Mouse (Mus musculus) lung, embryonic 14.5 days (tissue): ENCODE measurements around the gene Prkcb. TPM values are rescaled to one million over a fixed set of nuclear protein-coding genes. Genes with fewer than 3 reads are reported as not detected.
A peak's percentile ranks its signal among the peaks of the same experiment; 100 is the strongest.

ENCODE experiments used
- ATAC-seq: fragments of 200-750 bp; cut with Nextera tagmentation; 2 replicates; pipeline ENCODE4 v1.8.0; 2017; ENCODE audit warnings: mild to moderate bottlenecking, moderate TSS enrichment, moderate library complexity; ENCODE audit not compliant: insufficient read depth
- DNase-seq: peaks from one replicate; pipeline ENCODE4 v3.0.0-alpha.2; 2015
- H3K27ac ChIP-seq: fragments of 300-500 bp; sonication (generic); 2 replicates; pipeline ENCODE4 v1.5.1; 2014; ENCODE audit warnings: low read depth, mild to moderate bottlenecking, moderate library complexity
- H3K27me3 ChIP-seq: fragments of 300-500 bp; sonication (generic); 2 replicates; pipeline ENCODE4 v1.6.1; 2014; ENCODE audit warnings: low read length, control low read depth; ENCODE audit not compliant: insufficient read depth
- H3K36me3 ChIP-seq: fragments of 300-500 bp; sonication (generic); 2 replicates; pipeline ENCODE4 v1.6.1; 2014; ENCODE audit warnings: control low read depth; ENCODE audit not compliant: insufficient read depth
- H3K4me1 ChIP-seq: fragments of 300-500 bp; sonication (generic); 2 replicates; pipeline ENCODE4 v1.6.1; 2014; ENCODE audit warnings: antibody characterized with exemption, control low read depth; ENCODE audit not compliant: insufficient read depth
- H3K4me2 ChIP-seq: fragments of 300-500 bp; sonication (generic); 2 replicates; pipeline ENCODE4 v1.6.1; 2014; ENCODE audit warnings: mild to moderate bottlenecking
- H3K4me3 ChIP-seq: fragments of 300-500 bp; sonication (generic); 2 replicates; pipeline ENCODE4 v1.5.1; 2014; ENCODE audit warnings: low read depth, low read length
- H3K9ac ChIP-seq: fragments of 300-500 bp; sonication (generic); 2 replicates; pipeline ENCODE4 v1.6.1; 2014
- H3K9me3 ChIP-seq: fragments of 300-500 bp; sonication (generic); 2 replicates; pipeline ENCODE4 v1.6.1; 2016; ENCODE audit warnings: low read depth, low read length, control low read depth
- CTCF ChIP-seq: IDR thresholded peaks from 2 replicates; pipeline ENCODE4 v1.5.1; 2016; ENCODE audit warnings: antibody characterized with exemption, low read depth
- WGBS: fragments of 180-500 bp; shearing (Covaris S2); extraction: QIAGEN DNeasy Blood & Tissue Kit; methylation state at CpG from one replicate; pipeline ENCODE4 v1.1.7; 2014; 5-methylcytosine and 5-hydroxymethylcytosine counted together
- polyA plus RNA-seq: library from polyadenylated mRNA; unstranded; fragments of >200 nt; fragmentation: Nextera tagmentation; extraction: Ambion mirVana; gene quantifications from 2 replicates; pipeline ENCODE4 v1.2.1, GENCODE M21; 2014

Gene Prkcb
- polyA plus RNA-seq, 1 experiment from 2014 or later, result 9.7 TPM

DNA sequence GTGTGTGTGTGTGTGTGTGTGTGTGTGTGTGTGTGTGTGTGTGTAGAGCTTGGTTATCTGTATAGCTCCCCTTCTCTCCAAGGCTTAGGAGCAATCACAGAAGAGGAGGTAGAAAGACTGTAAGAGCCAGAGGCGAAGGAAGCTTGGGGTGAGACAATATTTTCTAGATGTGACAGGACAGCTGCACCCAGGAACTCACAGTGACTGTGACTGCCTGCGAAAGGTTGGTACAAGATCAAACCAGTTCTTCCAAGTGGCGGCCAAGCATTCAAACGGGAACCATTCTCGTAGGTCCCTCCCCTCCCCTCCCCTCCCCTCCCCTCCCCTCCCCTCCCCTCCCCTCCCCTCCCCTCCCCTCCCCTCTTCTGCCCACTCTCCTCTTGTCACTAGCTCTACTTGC is 42.6 kb upstream of the Prkcb start:
- TF ChIP-seq CTCF, result no peak
- H3K36me3 ChIP-seq, result no peaks in the 10 kb centered on the region
- no peak overlapping the region for H3K4me2 ChIP-seq
- H3K4me3 ChIP-seq, result no peak overlapping the region
- no peaks in the 10 kb centered on the region for H3K4me1 ChIP-seq
- DNase-seq, result no peak
- ATAC-seq, result no peak
- no peak overlapping the region for H3K9ac ChIP-seq
- 40% methylated on average over 5 of the region's 5 CpGs for WGBS
- H3K27me3 ChIP-seq, result no peaks in the 10 kb centered on the region
- H3K9me3 ChIP-seq, result no peaks in the 10 kb centered on the region
- H3K27ac ChIP-seq, result no peak overlapping the region

DNA sequence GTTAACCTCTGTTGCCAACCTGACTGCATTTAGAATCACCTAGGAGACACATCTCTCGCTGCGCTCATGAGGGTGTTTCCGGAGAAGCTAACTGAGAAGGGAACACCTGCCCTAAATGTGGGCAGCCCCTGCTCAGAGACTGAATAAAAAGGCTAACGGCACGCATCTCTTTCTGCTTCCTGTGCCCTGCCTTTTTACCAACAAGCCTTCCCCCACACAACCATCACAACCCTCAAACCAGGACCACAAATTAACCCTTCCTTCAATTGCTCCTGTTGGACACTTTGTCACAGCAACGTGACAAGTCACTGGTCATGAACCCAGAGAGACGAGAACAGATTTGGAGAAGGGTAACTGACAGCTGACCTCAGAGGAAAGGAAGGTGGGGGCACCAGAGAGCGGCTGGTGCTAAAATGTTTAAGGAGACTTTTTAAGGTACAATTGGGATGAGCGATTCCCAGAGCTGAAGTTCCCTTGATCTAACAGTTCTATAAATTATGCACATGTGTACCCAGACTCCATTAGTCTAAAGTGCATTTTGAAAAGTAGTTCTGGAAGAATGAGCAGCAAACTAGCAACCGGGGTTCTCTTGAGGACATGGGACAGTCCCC is 41.2 kb upstream of the Prkcb start:
- Histone ChIP-seq H3K4me3 (no peak overlapping the region), H3K36me3 (no peaks in the 10 kb centered on the region), H3K27me3 (no peaks in the 10 kb centered on the region), H3K4me1 (no peaks in the 10 kb centered on the region), H3K9ac (no peak overlapping the region), H3K9me3 (no peaks in the 10 kb centered on the region), H3K27ac (no peak overlapping the region), H3K4me2 (no peak overlapping the region)
- no peak for TF ChIP-seq CTCF
- ATAC-seq (no peak), DNase-seq (no peak)
- 73% methylated on average over 10 of the region's 10 CpGs for WGBS

DNA sequence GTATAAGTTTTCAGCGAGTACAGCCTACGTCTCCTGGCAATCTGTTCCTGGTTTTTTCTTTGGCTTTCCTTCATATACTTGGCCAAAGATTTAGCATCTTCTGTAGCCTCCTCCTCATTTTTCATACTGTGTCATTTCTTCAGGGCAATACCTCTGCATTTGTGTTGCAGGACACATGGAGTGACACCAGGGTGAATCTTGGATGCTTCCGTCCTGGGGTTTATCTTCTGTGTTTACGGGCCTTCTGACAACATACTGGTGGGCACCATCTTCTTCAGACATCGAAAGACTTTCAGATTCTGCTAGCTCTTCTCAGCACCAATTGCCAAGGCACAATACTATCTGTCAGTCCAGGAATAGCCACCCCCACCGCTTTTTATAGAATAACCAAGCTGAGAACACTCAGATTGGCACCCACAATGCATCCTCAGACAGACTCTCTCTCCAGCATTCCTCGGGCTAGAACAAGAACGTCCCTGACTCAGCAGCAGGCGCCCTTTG is 39.2 kb upstream of the Prkcb start:
- H3K4me2 ChIP-seq, result no peak overlapping the region
- no peaks in the 10 kb centered on the region for H3K36me3 ChIP-seq
- H3K4me3 ChIP-seq, result no peak overlapping the region
- H3K9ac ChIP-seq, result no peak overlapping the region
- H3K9me3 ChIP-seq, result no peaks in the 10 kb centered on the region
- 80% methylated on average over 9 of the region's 9 CpGs for WGBS
- no peak for TF ChIP-seq CTCF
- ATAC-seq, result no peak
- no peak overlapping the region for H3K27ac ChIP-seq
- H3K27me3 ChIP-seq, result no peaks in the 10 kb centered on the region
- H3K4me1 ChIP-seq, result no peaks in the 10 kb centered on the region
- no peak for DNase-seq

DNA sequence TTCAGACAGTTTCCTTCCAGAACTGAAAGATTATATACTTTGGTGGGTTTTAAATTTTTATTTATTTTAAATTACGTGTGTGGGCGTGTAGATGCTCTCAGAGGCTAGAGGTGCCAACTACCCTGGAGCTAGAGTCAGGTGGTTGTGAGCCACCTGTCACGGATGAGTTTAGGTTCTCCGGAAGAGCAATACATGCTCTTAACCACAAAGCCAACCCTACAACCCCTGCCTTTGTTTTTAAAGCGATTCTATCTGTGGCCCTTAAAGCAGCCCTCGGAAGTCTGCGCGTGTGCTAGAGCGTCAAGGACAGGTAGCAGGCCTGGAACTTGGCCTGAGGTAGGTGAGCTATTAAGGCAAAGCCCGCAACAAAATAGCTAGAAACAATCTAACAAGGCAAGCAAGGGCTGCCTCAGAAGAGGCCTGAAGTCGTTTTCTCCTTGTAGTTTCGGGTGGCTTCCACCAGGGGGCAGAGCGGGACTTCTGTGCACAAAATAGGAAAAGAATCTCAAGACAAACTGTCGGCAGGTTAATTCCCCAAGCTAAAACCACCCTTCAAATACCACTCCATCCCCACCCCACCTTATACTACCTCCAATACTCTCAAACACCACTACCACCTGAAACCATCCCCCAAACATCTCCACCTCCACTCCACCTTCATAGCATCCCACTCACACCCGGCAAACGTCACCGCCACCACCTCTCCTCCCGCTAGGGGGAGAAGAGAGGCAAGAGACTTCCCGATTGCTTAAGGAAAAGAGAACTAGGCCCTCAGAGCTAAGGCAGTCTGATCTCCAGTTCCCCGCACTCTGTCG is 37.1 kb upstream of the Prkcb start:
- DNase-seq, result peak; percentile 89
- peak; percentile 80 for TF ChIP-seq CTCF
- Histone ChIP-seq H3K27ac (no peak overlapping the region), H3K36me3 (no peaks in the 10 kb centered on the region), H3K9ac (no peak overlapping the region), H3K4me3 (no peak overlapping the region), H3K9me3 (no peaks in the 10 kb centered on the region), H3K4me1 (no peaks in the 10 kb centered on the region), H3K27me3 (no peaks in the 10 kb centered on the region), H3K4me2 (0 out of 2 replicates have a peak overlapping the region, but pooled peaks have one; percentile 8)
- peak; percentile 75 for ATAC-seq
- WGBS, result 27% methylated on average over 21 of the region's 21 CpGs

DNA sequence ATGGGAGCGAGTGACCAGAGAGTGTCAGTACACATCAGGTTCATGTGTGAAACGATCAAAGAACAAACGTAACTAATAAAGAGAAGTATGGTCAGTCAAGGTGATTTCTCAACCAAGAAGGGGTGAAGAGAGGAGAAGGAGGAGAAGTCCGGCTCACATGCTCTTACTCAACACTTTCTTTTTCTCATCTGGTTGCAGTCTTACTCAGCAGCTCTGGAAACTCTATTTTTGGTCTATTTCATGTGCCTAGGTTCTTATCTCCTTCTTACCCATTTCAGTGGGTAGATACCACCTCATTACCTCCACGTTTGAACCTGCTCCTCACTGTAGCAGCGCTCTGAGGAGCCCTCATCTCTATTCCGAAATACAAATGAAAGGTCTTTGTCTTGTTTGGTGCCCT is 31.8 kb upstream of the Prkcb start:
- H3K4me2 ChIP-seq, result no peak overlapping the region
- no peaks in the 10 kb centered on the region for H3K36me3 ChIP-seq
- no peak overlapping the region for H3K4me3 ChIP-seq
- no peak for TF ChIP-seq CTCF
- H3K27ac ChIP-seq, result no peak overlapping the region
- H3K9ac ChIP-seq, result no peak overlapping the region
- no peaks in the 10 kb centered on the region for H3K9me3 ChIP-seq
- WGBS, result 74% methylated on average over 7 of the region's 7 CpGs
- no peak for DNase-seq
- H3K27me3 ChIP-seq, result no peaks in the 10 kb centered on the region
- no peaks in the 10 kb centered on the region for H3K4me1 ChIP-seq
- no peak for ATAC-seq

DNA sequence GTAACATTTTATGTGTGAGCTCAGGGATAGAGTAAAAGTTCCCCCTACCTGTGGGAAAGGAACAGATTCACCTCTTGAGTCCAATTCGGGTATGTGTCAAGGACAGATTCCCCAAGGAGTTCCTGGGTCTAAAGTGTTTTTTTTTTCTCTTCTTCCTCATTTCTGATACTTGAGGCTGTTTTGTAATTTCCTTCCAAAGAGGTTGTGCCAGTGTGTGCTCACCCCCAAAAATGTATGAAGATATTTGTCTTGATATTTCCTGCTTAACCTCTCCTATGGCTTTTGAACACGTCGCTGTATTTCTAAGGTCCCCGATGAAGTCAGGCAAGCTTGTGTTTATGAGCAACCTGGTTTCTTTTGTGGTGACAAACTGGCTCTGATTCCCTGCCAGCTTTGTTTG is 30.0 kb upstream of the Prkcb start:
- Histone ChIP-seq H3K9ac (no peak overlapping the region), H3K9me3 (no peaks in the 10 kb centered on the region), H3K4me3 (no peak overlapping the region), H3K27ac (no peak overlapping the region), H3K4me2 (no peak overlapping the region), H3K4me1 (no peaks in the 10 kb centered on the region), H3K27me3 (no peaks in the 10 kb centered on the region), H3K36me3 (no peaks in the 10 kb centered on the region)
- DNase-seq (no peak), ATAC-seq (no peak)
- WGBS, result 82% methylated on average over 4 of the region's 4 CpGs
- no peak for TF ChIP-seq CTCF

DNA sequence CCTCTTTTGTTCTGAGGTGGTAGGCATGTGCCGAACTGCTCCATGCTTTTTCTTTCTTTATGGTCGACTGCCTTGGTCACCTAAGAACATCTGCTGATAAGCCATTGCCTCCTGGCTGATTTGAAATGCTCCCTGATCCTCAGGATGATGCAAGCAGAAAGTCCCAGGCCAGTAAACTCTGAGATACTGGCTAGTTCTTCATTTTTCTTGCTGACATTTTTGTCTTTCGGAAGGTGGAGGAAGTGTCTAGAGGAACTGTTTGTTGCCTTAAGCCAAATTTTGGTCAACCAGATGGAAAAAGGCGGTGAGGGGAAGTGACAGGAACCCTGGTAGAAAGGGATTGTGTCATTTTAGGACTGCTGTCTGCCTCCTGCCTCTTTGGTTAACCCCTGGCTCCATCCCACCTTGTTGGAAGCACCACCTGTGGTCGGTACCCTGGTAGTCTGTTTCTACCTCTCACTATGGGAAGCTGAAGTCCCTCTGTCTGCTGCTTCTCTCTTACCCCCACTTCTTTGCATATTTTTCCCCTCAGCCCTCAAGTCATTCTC is 28.4 kb upstream of the Prkcb start:
- TF ChIP-seq CTCF, result no peak
- H3K27ac ChIP-seq, result peak overlapping the region; percentile 12; the same call in 1 of the 2 replicates
- WGBS, result 73% methylated on average over 5 of the region's 5 CpGs
- H3K27me3 ChIP-seq, result no peaks in the 10 kb centered on the region
- H3K36me3 ChIP-seq, result no peaks in the 10 kb centered on the region
- no peaks in the 10 kb centered on the region for H3K4me1 ChIP-seq
- ATAC-seq (no peak), DNase-seq (no peak)
- no peak overlapping the region for H3K9ac ChIP-seq
- H3K4me3 ChIP-seq, result no peak overlapping the region
- H3K4me2 ChIP-seq, result no peak overlapping the region
- H3K9me3 ChIP-seq, result no peaks in the 10 kb centered on the region
